In the genomic region with DNA sequence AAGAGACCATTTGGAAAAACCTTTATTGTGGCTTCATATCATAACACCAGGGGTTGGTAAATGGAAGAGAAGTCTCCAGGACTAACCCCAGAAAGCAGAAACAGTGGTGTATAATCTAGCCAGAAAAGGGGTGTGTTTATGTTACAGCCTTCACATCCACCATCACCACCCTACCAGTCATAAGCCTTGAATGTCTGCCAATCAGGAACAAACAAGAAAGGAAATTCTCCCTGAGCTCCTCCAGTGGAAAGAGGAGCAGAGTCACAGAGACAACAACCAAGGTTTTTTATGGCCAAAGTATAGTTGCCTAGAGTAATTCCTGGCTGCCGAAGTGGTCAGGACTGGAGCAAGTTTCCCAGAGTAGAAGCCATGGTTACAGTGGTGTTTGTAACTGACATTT, we compare ENCODE assay signal across 18 mouse cellular contexts. TPM values are rescaled to one million over a fixed set of nuclear protein-coding genes. Genes with fewer than 3 reads are reported as not detected.
A peak's percentile ranks its signal among the peaks of the same experiment; 100 is the strongest.
DNase-seq lines count a peak whose midpoint lies in the region.
"Had no signal": no experiment of that assay in that cellular context is flagged by ENCODE, and none has a peak within 500 bp of the region (broad histone marks: within the 10 kb centered on the region; RNA-seq: fewer than 3 reads in every experiment).

No protein-coding gene starts in this region.

- DNase-seq in adrenal gland, adult (ENCODE audit: inconsistent age in 2 of 2, low spot score in 1 of 2) = peak; percentile 2 to 64
- no peak for DNase-seq in adrenal gland, postnatal 4 days (ENCODE audit: low spot score in 2 of 2)
- DNase-seq in kidney, postnatal 10 days = peak; percentile 3
- DNase-seq in kidney, adult 8-10 months = no peak
- peak; percentile 43 for DNase-seq in lung, postnatal 36 days
- DNase-seq in lung, postnatal 4 days = no peak
- peak; percentile 30 for DNase-seq in NIH3T3 (ENCODE audit: low read depth)
- DNase-seq in layer of hippocampus, postnatal 10 days (ENCODE audit: low spot score in 2 of 2) = no peak
- DNase-seq: adrenal gland, postnatal 36 days; cerebellum, adult 11 months; cerebellum, adult 8-10 months; embryo, embryonic 11 days; gastrocnemius, adult 2 months; gastrocnemius, postnatal 25 days had no signal

RNA-seq across cellular contexts. Expression of gene Gpr35, which starts 8.3 kb away (rescaled TPM):
- total RNA-seq in adrenal gland, postnatal 4 days (2021) = under 1 TPM; 0.62 to 0.76 TPM
- total RNA-seq in layer of hippocampus, postnatal 10 days (2021) = under 1 TPM; 0.11 to 0.78 TPM

RNA-seq across cellular contexts. Expression of gene Capn10, which starts 24.8 kb away (rescaled TPM):
- 10 to 100 TPM; 32.5 to 34.7 TPM for total RNA-seq in adrenal gland, postnatal 4 days (2021)
- 10 to 100 TPM; 50.7 to 55.1 TPM for total RNA-seq in layer of hippocampus, postnatal 10 days (2021)

RNA-seq across cellular contexts. Expression of gene Aqp12, which starts 47.1 kb away (rescaled TPM):
- 1 to 10 TPM in 1 of 2 experiments, not detected in 1; 4.7 TPM for total RNA-seq in adrenal gland, postnatal 4 days (2021)
- total RNA-seq in layer of hippocampus, postnatal 10 days (2021) = not detected
- total RNA-seq: adrenal gland, postnatal 36 days; CH12.LX; common myeloid progenitor, adult 5-6 weeks; gastrocnemius, adult 2 months; gastrocnemius, postnatal 25 days; granulocyte monocyte progenitor cell, adult 5-6 weeks; heart, postnatal 14 days had no signal

RNA-seq across cellular contexts. Expression of gene Rnpepl1, which starts 48.4 kb away (rescaled TPM):
- total RNA-seq in adrenal gland, postnatal 4 days (2021) = 10 to 100 TPM; 74.3 to 74.6 TPM
- 10 to 100 TPM; 41.7 to 53.5 TPM for total RNA-seq in layer of hippocampus, postnatal 10 days (2021)

RNA-seq across cellular contexts. Expression of gene Dusp28, which starts 52.2 kb away (rescaled TPM):
- 10 to 100 TPM; 11.6 to 13.2 TPM for total RNA-seq in adrenal gland, postnatal 4 days (2021)
- total RNA-seq in layer of hippocampus, postnatal 10 days (2021) = 1 to 10 TPM; 8.3 to 9.6 TPM

Comparison
In these comparisons a context has a peak if more than half of its experiments do, and no peak if none do; other contexts are left out.
1. DNase-seq: peak in adrenal gland, adult (2 of 2), kidney, postnatal 10 days (single experiment), lung, postnatal 36 days (single experiment) and NIH3T3 (single experiment); none in adrenal gland, postnatal 4 days (0 of 2), kidney, adult 8-10 months (0 of 2), lung, postnatal 4 days (0 of 2) and layer of hippocampus, postnatal 10 days (0 of 2).